Mouse (Mus musculus) kidney, postnatal 0 days (tissue): Measurements from ENCODE around the gene Trim3. TPM values are rescaled to one million over a fixed set of nuclear protein-coding genes. Genes with fewer than 3 reads are reported as not detected.

Experiments
- ATAC-seq: fragments of 200-750 bp; cut with Nextera tagmentation; replicated peaks from 2 replicates; pipeline ENCODE4 v1.8.0; 2017; ENCODE audit warnings: low read depth, moderate number of reproducible peaks, moderate TSS enrichment, moderate library complexity; ENCODE audit not compliant: low FRiP score
- DNase-seq: peaks from one replicate; pipeline ENCODE4 v3.0.0-alpha.2; 2016; ENCODE audit warnings: low spot score
- H3K27ac ChIP-seq: fragments of 300-500 bp; sonication (generic); 2 replicates; pipeline ENCODE4 v1.5.1; 2014; ENCODE audit warnings: mild to moderate bottlenecking
- H3K27me3 ChIP-seq: fragments of 300-500 bp; sonication (generic); 2 replicates; pipeline ENCODE4 v1.6.1; 2014; ENCODE audit warnings: low read length, mixed read lengths; ENCODE audit not compliant: insufficient read depth
- H3K36me3 ChIP-seq: fragments of 300-500 bp; sonication (generic); 2 replicates; pipeline ENCODE4 v1.6.1; 2014; ENCODE audit warnings: low read length, mixed read lengths; ENCODE audit not compliant: insufficient read depth
- H3K4me1 ChIP-seq: fragments of 300-500 bp; sonication (generic); replicated peaks from 2 replicates; pipeline ENCODE4 v1.6.1; 2014; ENCODE audit warnings: antibody characterized with exemption, low read length, mixed read lengths; ENCODE audit not compliant: insufficient read depth
- H3K4me2 ChIP-seq: fragments of 300-500 bp; sonication (generic); 2 replicates; pipeline ENCODE4 v1.6.1; 2014; ENCODE audit warnings: mild to moderate bottlenecking, low read length, moderate library complexity, mixed read lengths
- H3K4me3 ChIP-seq: fragments of 300-500 bp; sonication (generic); replicated peaks from 2 replicates; pipeline ENCODE4 v1.5.1; 2014; ENCODE audit warnings: low read depth, low read length
- H3K9ac ChIP-seq: fragments of 300-500 bp; sonication (generic); 2 replicates; pipeline ENCODE4 v1.6.1; 2014; ENCODE audit warnings: low read depth, low read length
- H3K9me3 ChIP-seq: fragments of 300-500 bp; sonication (generic); replicated peaks from 2 replicates; pipeline ENCODE4 v1.6.1; 2016; ENCODE audit warnings: low read length, inconsistent platforms, mixed read lengths
- CTCF ChIP-seq: IDR thresholded peaks from 2 replicates; pipeline ENCODE4 v1.5.1; 2016; ENCODE audit warnings: antibody characterized with exemption, low read depth, mild to moderate bottlenecking, moderate library complexity
- WGBS: fragments of 180-500 bp; shearing (Covaris S2); extraction: QIAGEN DNeasy Blood & Tissue Kit; methylation state at CpG from one replicate; pipeline ENCODE4 v1.1.7; 2014; 5-methylcytosine and 5-hydroxymethylcytosine counted together
- polyA plus RNA-seq: library from polyadenylated mRNA; unstranded; fragments of >200 nt; fragmentation: Nextera tagmentation; extraction: Ambion mirVana; gene quantifications from 2 replicates; pipeline ENCODE4 v1.2.1, GENCODE M21; 2015

Gene Trim3
- polyA plus RNA-seq, 1 experiment from 2014 or later: 24.8 TPM

DNA sequence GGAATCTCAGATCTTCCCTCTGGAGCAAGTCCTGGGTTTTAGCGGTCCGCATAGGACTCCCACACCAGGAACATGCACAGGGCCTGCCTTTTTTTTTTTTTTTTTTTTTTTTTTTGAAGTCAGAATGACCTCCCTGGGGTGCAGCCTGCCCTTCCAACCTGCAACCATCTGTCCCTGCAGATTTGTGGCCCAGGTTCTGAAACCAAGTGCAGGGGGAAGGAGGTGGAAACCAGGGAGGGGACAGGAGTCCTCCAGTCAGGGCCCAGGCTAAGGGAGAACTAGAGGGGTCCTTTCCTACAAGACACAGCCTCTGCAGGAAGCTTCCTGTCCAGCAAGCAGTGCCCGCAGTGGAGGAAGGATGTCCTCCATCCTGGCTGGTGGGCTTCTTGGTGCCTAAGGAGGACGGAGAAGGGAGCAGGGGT is 809 bp downstream of the Trim3 start:
- H3K4me2 ChIP-seq: peak overlapping the region; percentile 83
- WGBS: 9% methylated on average over 4 of the region's 4 CpGs

DNA sequence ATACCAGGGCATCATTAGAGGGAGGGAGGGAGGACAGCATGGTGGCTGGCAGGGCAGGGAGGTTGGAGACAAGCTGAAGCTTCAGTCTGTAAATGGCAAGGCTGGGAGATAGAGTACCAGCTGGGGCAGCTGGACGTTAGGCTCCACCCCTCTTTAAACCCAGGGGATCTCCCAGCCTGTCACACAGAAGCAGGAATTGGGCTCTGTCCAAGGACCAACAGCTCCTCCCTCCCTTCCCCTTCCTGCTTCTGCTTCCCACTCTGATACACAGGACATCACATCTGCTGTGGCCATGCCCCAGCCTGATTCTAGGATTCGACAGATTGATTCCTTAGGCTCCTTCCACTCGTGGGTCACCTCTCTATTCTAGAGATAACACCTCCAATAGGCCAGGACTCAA is 4.7 kb downstream of the Trim3 start:
- Histone ChIP-seq H3K4me3 (no peak overlapping the region), H3K4me2 (no peak overlapping the region), H3K27ac (no peak overlapping the region), H3K36me3 (peaks cover 11% of the 10 kb centered on the region; the same call in 1 of the 2 replicates), H3K9me3 (no peaks in the 10 kb centered on the region), H3K4me1 (peaks cover 10% of the 10 kb centered on the region), H3K27me3 (no peaks in the 10 kb centered on the region), H3K9ac (no peak overlapping the region)
- TF ChIP-seq CTCF: no peak
- whole genome bisulfite sequencing: 24% methylated on average over 3 of the region's 3 CpGs
- DNase-seq (peak; percentile 81), ATAC-seq (no peak)

More for the DNA sequence above, 809 bp downstream of the Trim3 start:
- peak overlapping the region; percentile 92 for H3K4me3 ChIP-seq
- peaks cover 15% of the 10 kb centered on the region; the same call in 1 of the 2 replicates for H3K36me3 ChIP-seq
- no peaks in the 10 kb centered on the region for H3K9me3 ChIP-seq
- H3K9ac ChIP-seq: peak overlapping the region; percentile 86
- DNase-seq (no peak), ATAC-seq (no peak)
- no peaks in the 10 kb centered on the region for H3K27me3 ChIP-seq
- H3K4me1 ChIP-seq: peaks cover 10% of the 10 kb centered on the region
- TF ChIP-seq CTCF: no peak
- H3K27ac ChIP-seq: 0 out of 2 replicates have a peak overlapping the region, but pooled peaks have one; percentile 25

DNA sequence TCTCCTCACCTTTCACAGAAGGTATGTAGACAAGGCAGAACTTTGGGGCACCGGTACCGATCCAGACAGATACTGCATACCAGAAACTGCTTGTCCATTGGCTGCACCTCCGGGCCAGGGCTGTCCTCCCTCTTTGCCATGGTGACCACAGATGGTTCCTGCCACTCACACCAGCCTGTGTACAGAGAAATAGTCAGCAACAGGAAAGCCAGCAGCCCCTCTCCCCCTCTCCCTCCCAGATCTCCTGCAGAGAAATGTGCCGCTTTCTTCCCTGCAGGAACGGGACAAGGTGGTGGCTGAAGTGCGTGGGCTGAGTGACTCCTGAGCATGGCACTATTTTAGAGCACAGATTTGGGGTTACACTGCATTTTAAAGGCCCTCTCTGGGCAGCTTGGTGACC is 8.0 kb downstream of the Trim3 start:
- DNase-seq (no peak), ATAC-seq (peak; percentile 60)
- WGBS: 68% methylated on average over 6 of the region's 6 CpGs
- no peak overlapping the region for H3K4me3 ChIP-seq
- peaks cover 17% of the 10 kb centered on the region for H3K36me3 ChIP-seq
- H3K4me1 ChIP-seq: peaks cover 5% of the 10 kb centered on the region; the same call in 1 of the 2 replicates
- no peaks in the 10 kb centered on the region for H3K9me3 ChIP-seq
- no peak overlapping the region for H3K4me2 ChIP-seq
- no peaks in the 10 kb centered on the region for H3K27me3 ChIP-seq
- no peak for TF ChIP-seq CTCF
- H3K9ac ChIP-seq: no peak overlapping the region
- no peak overlapping the region for H3K27ac ChIP-seq

DNA sequence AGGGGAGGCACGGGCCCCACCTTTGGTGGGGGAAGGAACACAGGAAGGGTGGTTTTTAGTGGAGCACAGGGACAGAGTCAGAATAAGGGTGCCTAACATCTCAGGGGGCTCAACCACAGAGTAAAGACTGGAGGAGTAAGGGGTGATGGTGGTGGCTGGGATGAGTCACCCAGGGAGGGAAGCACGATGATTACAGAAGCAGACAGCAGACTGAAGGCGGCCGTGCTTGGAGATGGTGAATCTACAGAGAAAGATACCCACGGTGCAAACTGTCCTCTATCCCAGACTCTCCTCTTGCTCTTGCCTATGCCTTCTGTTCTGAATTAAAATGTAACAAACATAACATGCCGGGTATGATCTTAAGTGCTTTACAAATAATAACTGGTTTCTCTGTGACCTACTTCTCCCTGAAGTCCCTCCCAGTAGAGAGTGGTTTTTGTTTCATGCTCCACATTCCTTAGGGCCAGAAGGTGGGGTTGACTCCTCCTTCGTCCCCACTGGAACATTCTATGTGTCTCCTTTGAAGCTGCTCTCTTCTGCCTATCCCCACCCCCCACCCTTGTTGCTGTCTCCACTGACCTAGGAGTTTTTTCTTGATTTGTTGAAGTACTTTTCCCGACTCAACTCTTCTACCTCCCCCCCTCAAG is 11.6 kb downstream of the Trim3 start:
- ATAC-seq (no peak; the same call in 1 of the 2 replicates), DNase-seq (peak; percentile 50)
- Histone ChIP-seq H3K36me3 (peaks cover 44% of the 10 kb centered on the region), H3K9me3 (no peaks in the 10 kb centered on the region), H3K27me3 (no peaks in the 10 kb centered on the region), H3K4me1 (no peaks in the 10 kb centered on the region), H3K4me2 (no peak overlapping the region), H3K4me3 (no peak overlapping the region), H3K9ac (no peak overlapping the region), H3K27ac (peak overlapping the region; percentile 54; the same call in 1 of the 2 replicates)
- no peak for TF ChIP-seq CTCF
- WGBS: 70% methylated on average over 8 of the region's 8 CpGs

DNA sequence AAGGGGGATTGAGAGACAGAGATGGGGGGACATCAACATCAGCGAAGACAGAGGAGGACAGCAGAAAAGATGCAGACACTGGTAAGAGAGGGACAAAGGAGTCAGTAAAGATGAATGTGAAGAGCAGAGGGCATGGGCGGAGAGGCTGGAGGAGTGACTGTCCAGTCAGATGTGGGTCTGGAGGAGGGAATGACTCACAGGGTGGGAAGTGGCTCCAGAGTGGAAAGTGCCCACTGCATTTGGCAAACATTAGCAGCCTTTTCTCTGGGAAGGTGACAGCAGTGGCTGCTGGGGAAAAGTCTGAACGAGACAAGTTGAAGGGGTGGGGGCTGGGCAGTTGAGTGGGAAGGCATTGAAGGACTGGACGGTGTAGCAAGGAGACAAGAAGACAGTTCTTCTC is 12.3 kb downstream of the Trim3 start:
- 69% methylated on average over 4 of the region's 4 CpGs for WGBS
- Histone ChIP-seq H3K4me1 (no peaks in the 10 kb centered on the region), H3K9ac (no peak overlapping the region), H3K4me2 (no peak overlapping the region), H3K9me3 (no peaks in the 10 kb centered on the region), H3K36me3 (peaks cover 48% of the 10 kb centered on the region), H3K27me3 (no peaks in the 10 kb centered on the region), H3K27ac (0 out of 2 replicates have a peak overlapping the region, but pooled peaks have one; percentile 54), H3K4me3 (no peak overlapping the region)
- TF ChIP-seq CTCF: no peak
- DNase-seq: no peak
- 0 out of 2 replicates have a peak, but pooled peaks have one; percentile 25 for ATAC-seq

DNA sequence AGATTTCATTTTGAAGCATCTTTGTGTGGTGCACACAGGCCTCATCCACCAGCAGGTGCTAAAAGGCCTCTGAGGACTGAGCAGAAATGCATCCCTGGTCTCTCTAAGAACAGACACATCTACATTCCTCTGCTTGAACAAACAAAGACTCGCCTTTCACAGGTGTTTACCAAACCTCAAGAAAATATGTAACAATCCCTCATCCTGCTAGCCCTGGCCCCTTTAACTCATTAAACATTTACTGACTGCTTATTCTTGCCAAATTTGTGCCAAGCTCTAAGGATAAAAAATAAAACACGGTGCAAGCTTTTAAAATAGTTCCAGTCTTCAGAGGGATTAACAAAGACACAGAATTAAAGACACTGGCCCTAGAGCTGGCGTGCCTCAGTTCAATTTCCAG is 13.7 kb downstream of the Trim3 start:
- 77% methylated on average over 3 of the region's 3 CpGs for WGBS
- no peaks in the 10 kb centered on the region for H3K27me3 ChIP-seq
- no peak for ATAC-seq
- no peak for TF ChIP-seq CTCF
- no peak overlapping the region for H3K4me2 ChIP-seq
- H3K4me3 ChIP-seq: no peak overlapping the region
- no peak overlapping the region for H3K27ac ChIP-seq
- no peaks in the 10 kb centered on the region for H3K4me1 ChIP-seq
- no peak overlapping the region for H3K9ac ChIP-seq
- H3K9me3 ChIP-seq: no peaks in the 10 kb centered on the region
- DNase-seq: no peak
- H3K36me3 ChIP-seq: peaks cover 45% of the 10 kb centered on the region
